Mouse (Mus musculus) spleen, adult 2 months (tissue): ENCODE results near the gene Chrna5. TPM values are rescaled to one million over a fixed set of nuclear protein-coding genes. Genes with fewer than 3 reads are reported as not detected.
A peak's percentile ranks its signal among the peaks of the same experiment; 100 is the strongest.

Source experiments
- DNase-seq, 2 experiments: peaks; one replicate each; pipeline versions ENCODE4 v3.0.0 to v3.0.0-alpha.2; 2012 to 2021; ENCODE audit warnings: low spot score in 2 of 2, low read depth in 1 of 2
- H3K27ac ChIP-seq: fragments of 200-500 bp; 2 replicates; pipeline ENCODE4 v1.5.1; 2012; ENCODE audit warnings: low read length, inconsistent platforms; ENCODE audit not compliant: insufficient read depth
- H3K27me3 ChIP-seq: fragments of 200-500 bp; 2 replicates; pipeline ENCODE4 v1.6.1; 2012; ENCODE audit warnings: mild to moderate bottlenecking, moderate library complexity, low read length, inconsistent platforms; ENCODE audit not compliant: control insufficient read depth, insufficient read depth
- H3K36me3 ChIP-seq: fragments of 200-500 bp; 2 replicates; pipeline ENCODE4 v1.6.1; 2012; ENCODE audit warnings: mild to moderate bottlenecking, low read length, inconsistent platforms; ENCODE audit not compliant: control insufficient read depth, insufficient read depth
- H3K4me1 ChIP-seq: fragments of 200-500 bp; 2 replicates; pipeline ENCODE4 v1.6.1; 2011; ENCODE audit warnings: inconsistent platforms; ENCODE audit not compliant: control insufficient read depth, insufficient read depth, insufficient read length
- H3K4me3 ChIP-seq: fragments of 200-500 bp; 2 replicates; pipeline ENCODE4 v1.5.1; 2011; ENCODE audit warnings: mild to moderate bottlenecking, inconsistent platforms; ENCODE audit not compliant: insufficient read depth, insufficient read length; ENCODE audit errors: extremely low read depth
- CTCF ChIP-seq: fragments of 200-500 bp; IDR thresholded peaks from 2 replicates; pipeline ENCODE4 v1.5.1; 2011; ENCODE audit warnings: mild to moderate bottlenecking, inconsistent platforms; ENCODE audit not compliant: insufficient read depth, insufficient read length, insufficient replicate concordance; ENCODE audit errors: extremely low read depth
- POLR2A ChIP-seq: fragments of 200-500 bp; IDR thresholded peaks from 2 replicates; pipeline ENCODE4 v1.6.1; 2011; ENCODE audit warnings: low read depth, low read length, inconsistent platforms
- WGBS: fragments of 180-500 bp; shearing (Covaris S2); methylation state at CpG from one replicate; pipeline ENCODE4 v1.1.7; 2018; 5-methylcytosine and 5-hydroxymethylcytosine counted together
- polyA plus RNA-seq: library from polyadenylated mRNA; depleted of rRNA; stranded (reverse); fragments of >200 nt; gene quantifications from 2 replicates; pipeline ENCODE4 v1.2.3, GENCODE M21; 2012

Gene Chrna5
- polyA plus RNA-seq, 1 experiment = not detected

DNA sequence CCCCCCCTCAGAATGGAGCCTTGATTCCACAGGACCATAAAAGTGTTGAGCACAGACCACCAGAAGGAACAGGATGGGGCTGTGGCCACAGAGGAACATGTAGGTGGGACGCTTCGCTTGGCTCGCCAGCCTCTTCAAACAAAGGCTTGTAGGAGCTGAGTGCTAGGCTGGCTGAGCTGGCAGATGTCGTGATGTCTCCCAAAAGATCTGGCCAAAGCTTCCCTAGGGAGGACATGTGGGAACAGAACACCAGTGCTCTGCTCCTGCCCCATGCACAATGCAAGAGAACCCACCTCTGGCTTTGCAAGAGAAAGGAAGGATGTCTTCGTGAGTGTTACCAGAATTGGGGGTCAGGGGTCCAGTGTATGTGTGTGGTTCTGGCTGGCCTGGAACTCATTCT lies 42.6 kb downstream of the Chrna5 start:
- H3K27me3 ChIP-seq = peaks cover 3% of the 10 kb centered on the region; the same call in 1 of the 2 replicates
- H3K27ac ChIP-seq = no peak overlapping the region
- no peak for TF ChIP-seq POLR2A
- TF ChIP-seq CTCF = no peak
- WGBS = 59% methylated on average over 5 of the region's 5 CpGs
- H3K36me3 ChIP-seq = no peaks in the 10 kb centered on the region
- no peak overlapping the region for H3K4me3 ChIP-seq
- H3K4me1 ChIP-seq = no peaks in the 10 kb centered on the region
- DNase-seq = no peak

DNA sequence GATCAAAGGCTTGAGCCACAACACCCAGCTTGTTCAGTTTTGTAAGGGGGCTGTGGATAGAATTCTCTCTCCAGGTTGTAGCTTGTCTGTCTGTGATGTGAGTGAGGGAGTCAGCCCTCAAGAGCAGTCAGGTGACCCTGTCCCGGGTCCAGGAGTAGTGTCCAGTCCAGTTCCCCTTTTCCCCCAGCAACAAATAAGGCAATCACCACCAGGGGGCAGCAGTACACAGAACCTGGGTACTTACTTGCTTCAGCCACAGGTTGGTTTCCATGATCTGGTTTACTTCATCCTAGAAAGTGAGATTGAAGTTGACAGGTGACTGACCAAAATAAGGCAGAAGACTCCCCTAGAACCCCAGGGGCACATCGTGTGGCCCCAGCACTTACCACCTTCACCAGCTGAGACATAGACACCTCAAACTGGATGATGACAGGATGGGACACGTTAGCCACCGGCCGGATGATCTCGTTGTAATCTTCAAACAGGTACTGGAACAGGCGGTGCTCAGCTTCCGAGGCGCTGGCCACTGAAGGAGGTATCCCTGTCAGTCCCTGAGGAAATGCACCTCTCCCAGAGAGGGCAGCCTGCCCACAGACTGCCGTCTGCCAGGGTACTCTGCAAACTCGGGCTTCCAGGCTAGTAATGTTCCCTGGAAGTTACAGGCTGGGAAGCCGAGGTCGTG lies 43.4 kb downstream of the Chrna5 start:
- TF ChIP-seq POLR2A (no peak), CTCF (peak; percentile 65; the same call in 1 of the 2 replicates)

DNA sequence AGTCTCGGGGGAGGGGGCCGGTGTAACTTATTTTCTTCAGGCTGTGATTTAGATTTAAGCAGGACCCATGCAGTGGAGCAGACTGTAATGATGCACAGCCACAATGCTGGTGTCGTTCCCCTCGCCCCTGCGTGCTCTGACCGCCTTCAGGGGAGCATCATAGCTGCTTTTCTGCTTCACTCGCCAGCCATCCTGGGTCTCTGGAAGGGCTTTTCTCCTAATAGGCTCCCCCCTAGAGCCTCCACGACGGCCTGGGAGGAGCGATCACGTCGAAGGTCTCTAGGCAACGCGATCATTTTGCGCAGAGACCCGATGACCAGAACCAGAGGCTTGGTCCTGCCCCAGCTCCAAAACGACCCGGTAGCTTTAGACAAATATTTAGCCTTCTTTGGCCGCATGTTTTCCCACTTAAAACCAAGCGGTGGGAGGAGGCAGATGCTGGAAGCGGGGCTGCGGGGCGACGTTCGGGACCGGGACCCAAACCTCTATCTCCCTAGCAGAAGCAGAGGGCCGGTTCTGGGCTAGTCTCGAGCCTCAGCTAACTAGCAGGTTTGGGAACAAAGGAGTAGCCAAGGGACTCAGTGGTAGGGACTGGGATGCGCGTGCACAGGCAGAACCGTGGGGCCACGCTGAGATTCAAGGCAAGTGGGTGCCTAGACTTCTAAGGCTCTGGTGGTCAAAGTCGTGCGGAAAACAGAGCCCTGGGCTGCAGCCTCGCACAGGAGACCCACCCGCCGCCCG lies 45.0 kb downstream of the Chrna5 start:
- H3K27me3 ChIP-seq = peaks cover 3% of the 10 kb centered on the region; the same call in 1 of the 2 replicates
- WGBS = 21% methylated on average over 38 of the region's 38 CpGs
- DNase-seq = no peak
- no peaks in the 10 kb centered on the region for H3K36me3 ChIP-seq
- no peak for TF ChIP-seq CTCF
- no peak for TF ChIP-seq POLR2A
- no peak overlapping the region for H3K27ac ChIP-seq
- H3K4me3 ChIP-seq = no peak overlapping the region
- H3K4me1 ChIP-seq = no peaks in the 10 kb centered on the region

More for the DNA sequence above, 43.4 kb downstream of the Chrna5 start:
- Histone ChIP-seq H3K27ac (no peak overlapping the region), H3K4me3 (no peak overlapping the region), H3K36me3 (no peaks in the 10 kb centered on the region), H3K27me3 (peaks cover 3% of the 10 kb centered on the region; the same call in 1 of the 2 replicates), H3K4me1 (no peaks in the 10 kb centered on the region)
- peak; percentile 29 to 68 for DNase-seq
- 48% methylated on average over 13 of the region's 13 CpGs for WGBS

DNA sequence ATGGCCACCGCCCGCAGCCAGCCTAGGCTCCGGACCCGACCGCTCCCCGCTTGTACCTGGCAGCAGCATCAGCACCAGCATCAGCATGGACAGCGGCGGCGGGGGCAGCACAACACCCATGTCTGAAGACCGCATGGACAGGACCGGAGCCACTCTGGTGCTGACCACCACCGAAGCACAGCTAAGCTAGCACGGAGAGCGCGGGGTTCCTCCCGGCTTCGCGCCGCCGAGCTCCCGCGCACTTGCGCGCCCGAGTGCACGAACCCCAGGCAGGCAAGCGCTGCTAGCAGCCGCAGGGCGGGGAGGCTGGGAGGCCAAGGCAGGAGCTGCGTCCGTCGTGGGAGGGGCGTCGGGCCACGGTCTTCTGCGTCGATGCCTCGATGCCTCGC lies 45.6 kb downstream of the Chrna5 start, which contains the start of gene Chrna3:
Chrna3 (minus strand) TSS at position 288 of the 389 bp plus-strand sequence.
- H3K36me3 ChIP-seq = no peaks in the 10 kb centered on the region
- H3K4me1 ChIP-seq = no peaks in the 10 kb centered on the region
- H3K27ac ChIP-seq = no peak within 1 kb of the TSS
- no peak for TF ChIP-seq POLR2A
- TF ChIP-seq CTCF = no peak
- DNase-seq = no peak
- WGBS = 9% methylated on average over 39 of the region's 39 CpGs
- peaks cover 3% of the 10 kb centered on the region; the same call in 1 of the 2 replicates for H3K27me3 ChIP-seq
- no peak within 1 kb of the TSS for H3K4me3 ChIP-seq

DNA sequence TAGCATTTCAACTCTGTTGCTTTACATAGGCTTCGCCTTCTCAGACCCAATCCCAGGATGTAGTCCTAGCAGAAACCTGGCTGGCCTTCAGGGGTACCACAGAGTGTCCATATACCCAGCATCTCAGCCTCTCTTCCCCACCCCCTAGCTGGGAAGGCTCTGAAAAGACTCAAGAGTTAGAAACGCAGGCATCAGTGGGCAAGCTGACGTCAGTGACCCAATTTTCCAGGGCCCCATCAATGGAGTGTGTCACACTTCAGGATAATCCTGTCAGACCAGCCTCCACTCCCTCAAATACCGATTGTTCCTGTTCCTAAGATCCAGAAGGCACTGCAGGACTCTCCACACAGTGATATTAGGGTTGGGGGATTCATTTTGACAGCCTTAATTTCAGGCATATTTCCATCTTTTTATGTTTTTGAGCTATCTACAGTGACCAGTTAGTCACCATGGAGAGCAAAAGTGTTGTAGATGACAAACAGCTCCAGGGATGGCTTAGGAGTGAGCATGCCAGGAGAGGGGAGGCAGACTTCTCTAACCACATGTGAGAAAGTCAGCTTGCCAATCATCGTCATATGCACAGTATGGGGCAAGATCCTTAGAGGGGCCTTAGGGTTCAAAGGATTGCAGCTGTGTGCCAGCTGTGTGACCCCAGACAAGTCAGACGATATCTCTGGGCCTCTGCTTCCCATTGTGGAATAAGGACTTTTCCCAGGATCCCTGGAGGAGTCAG lies 50.9 kb downstream of the Chrna5 start:
- TF ChIP-seq POLR2A (no peak), CTCF (no peak)
- DNase-seq = no peak
- Histone ChIP-seq H3K36me3 (no peaks in the 10 kb centered on the region), H3K27me3 (no peaks in the 10 kb centered on the region), H3K27ac (no peak overlapping the region), H3K4me1 (no peaks in the 10 kb centered on the region), H3K4me3 (no peak overlapping the region)
- WGBS = 68% methylated on average over 6 of the region's 6 CpGs

DNA sequence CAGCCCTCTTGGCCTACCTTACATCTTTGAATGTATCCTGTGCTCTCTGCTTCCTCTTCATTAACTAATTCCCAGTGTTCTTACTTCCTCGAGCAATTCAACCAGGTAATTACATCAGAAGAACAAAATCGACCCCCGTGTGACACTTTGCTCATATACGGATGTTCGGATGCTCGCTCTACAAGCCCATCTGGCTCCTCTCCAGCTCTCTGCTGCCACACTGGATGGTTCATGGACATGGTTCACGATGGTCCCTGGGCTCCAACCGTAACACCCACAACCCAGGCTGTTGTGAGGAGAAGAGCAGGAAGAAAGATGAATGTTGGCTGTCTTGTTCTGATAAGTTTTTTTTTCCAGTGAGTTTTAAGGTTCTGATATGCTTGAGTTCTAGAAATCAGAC lies 58.3 kb downstream of the Chrna5 start:
- TF ChIP-seq POLR2A (no peak), CTCF (no peak)
- WGBS = 81% methylated on average over 8 of the region's 8 CpGs
- Histone ChIP-seq H3K36me3 (no peaks in the 10 kb centered on the region), H3K27me3 (no peaks in the 10 kb centered on the region), H3K4me3 (no peak overlapping the region), H3K4me1 (no peaks in the 10 kb centered on the region), H3K27ac (no peak overlapping the region)
- DNase-seq = no peak

DNA sequence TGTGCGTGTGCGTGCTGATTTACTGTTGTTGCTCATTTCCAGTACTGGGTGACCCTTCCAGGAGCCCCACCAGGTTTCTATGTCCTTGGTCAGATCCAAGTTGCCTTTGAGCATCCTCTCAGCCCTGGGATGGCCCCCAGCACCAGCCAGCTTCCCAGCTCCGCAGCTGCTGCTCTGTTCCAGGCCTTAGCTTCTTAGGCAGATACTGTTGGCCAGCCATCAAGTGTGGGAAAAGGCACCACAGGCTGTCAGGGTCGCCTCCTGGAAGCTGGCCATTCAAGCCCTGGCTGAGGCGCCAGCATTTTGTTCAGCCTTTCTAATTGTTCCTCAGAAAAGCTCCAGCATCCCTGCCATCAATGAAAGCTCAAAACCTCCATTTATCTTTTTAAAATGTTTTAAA lies 59.3 kb downstream of the Chrna5 start:
- Histone ChIP-seq H3K4me1 (no peaks in the 10 kb centered on the region), H3K27me3 (no peaks in the 10 kb centered on the region), H3K36me3 (no peaks in the 10 kb centered on the region), H3K27ac (no peak overlapping the region), H3K4me3 (no peak overlapping the region)
- TF ChIP-seq CTCF = no peak
- no peak for TF ChIP-seq POLR2A
- no peak for DNase-seq
- 81% methylated on average over 5 of the region's 5 CpGs for whole genome bisulfite sequencing
